Mouse (Mus musculus): Measurements from ENCODE around the gene Sell. TPM values are rescaled to one million over a fixed set of nuclear protein-coding genes. Genes with fewer than 3 reads are reported as not detected.

Gene Sell
- total RNA-seq, 2 experiments from 2014 or later, result 0.47 to 1.0 TPM

Other genes starting within 250 kb of the Sell start
- gene Scyl3, start 132.9 kb upstream of the Sell start, total RNA-seq (2021), result 1 to 10 TPM; 5.7 to 7.9 TPM
- 1 to 10 TPM; 2.0 to 2.4 TPM for gene BC055324, start 67.2 kb upstream of the Sell start, total RNA-seq (2021)
- gene Mettl18, start 67.1 kb upstream of the Sell start, total RNA-seq (2021), result 1 to 10 TPM; 2.7 to 3.1 TPM
- not detected for gene Sele, start 13.7 kb upstream of the Sell start, total RNA-seq (2021)
- under 1 TPM; 0.70 to 0.95 TPM for gene Selp, start 53.3 kb downstream of the Sell start, total RNA-seq (2021)
- under 1 TPM; 0.14 to 0.68 TPM for gene F5, start 89.9 kb downstream of the Sell start, total RNA-seq (2021)
- 1 to 10 TPM; 1.2 to 2.1 TPM for gene Slc19a2, start 187.1 kb downstream of the Sell start, total RNA-seq (2021)
- gene Ccdc181, start 213.6 kb downstream of the Sell start, total RNA-seq (2021), result 1 to 10 TPM; 5.0 to 5.4 TPM
- gene Nme7, start 242.1 kb downstream of the Sell start, total RNA-seq (2021), result 1 to 10 TPM; 6.1 to 6.2 TPM
- 10 to 100 TPM; 23.4 to 25.3 TPM for gene Blzf1, start 245.5 kb downstream of the Sell start, total RNA-seq (2021)

Data from gastrocnemius, postnatal 10 days (tissue).